Mouse (Mus musculus) neural tube, embryonic 12.5 days (tissue): Measurements from ENCODE around the gene Spata25. TPM values are rescaled to one million over a fixed set of nuclear protein-coding genes. Genes with fewer than 3 reads are reported as not detected.

ENCODE experiments used
- ATAC-seq: fragments of 200-750 bp; cut with Nextera tagmentation; 2 replicates; pipeline ENCODE4 v1.8.0; 2017; ENCODE audit warnings: low read depth, mild to moderate bottlenecking, moderate TSS enrichment, moderate library complexity; ENCODE audit not compliant: low FRiP score
- H3K27ac ChIP-seq: fragments of 300-500 bp; sonication (generic); 2 replicates; pipeline ENCODE4 v1.5.1; 2016
- H3K27me3 ChIP-seq: fragments of 300-500 bp; sonication (generic); replicated peaks from 2 replicates; pipeline ENCODE4 v1.6.1; 2016; ENCODE audit warnings: mild to moderate bottlenecking
- H3K36me3 ChIP-seq: fragments of 300-500 bp; sonication (generic); 2 replicates; pipeline ENCODE4 v1.6.1; 2016; ENCODE audit warnings: mild to moderate bottlenecking
- H3K4me1 ChIP-seq: fragments of 300-500 bp; sonication (generic); 2 replicates; pipeline ENCODE4 v1.6.1; 2016
- H3K4me2 ChIP-seq: fragments of 300-500 bp; sonication (generic); replicated peaks from 2 replicates; pipeline ENCODE4 v1.6.1; 2016; ENCODE audit warnings: mild to moderate bottlenecking
- H3K4me3 ChIP-seq: fragments of 300-500 bp; sonication (generic); 2 replicates; pipeline ENCODE4 v1.5.1; 2016
- H3K9ac ChIP-seq: fragments of 300-500 bp; sonication (generic); 2 replicates; pipeline ENCODE4 v1.6.1; 2016; ENCODE audit warnings: mild to moderate bottlenecking
- H3K9me3 ChIP-seq: fragments of 300-500 bp; sonication (generic); 2 replicates; pipeline ENCODE4 v1.6.1; 2016; ENCODE audit warnings: mild to moderate bottlenecking
- WGBS: fragments of 180-500 bp; shearing (Covaris S2); methylation state at CpG from one replicate; pipeline ENCODE4 v1.1.7; 2016; 5-methylcytosine and 5-hydroxymethylcytosine counted together
- polyA plus RNA-seq: library from polyadenylated mRNA; unstranded; fragments of >200 nt; fragmentation: Nextera tagmentation; extraction: Ambion mirVana; gene quantifications from 2 replicates; pipeline ENCODE4 v1.2.1, GENCODE M21; 2016

The Spata25 gene
- polyA plus RNA-seq, 1 experiment from 2014 or later = not detected

GRCm38 (mm10) chr2:164821060-164821459 lies 7.3 kb downstream of the Spata25 start:
- H3K9me3 ChIP-seq = no peaks in the 10 kb centered on the region
- no peaks in the 10 kb centered on the region for H3K27me3 ChIP-seq
- H3K36me3 ChIP-seq = peaks cover 34% of the 10 kb centered on the region
- H3K27ac ChIP-seq = no peak overlapping the region
- H3K4me3 ChIP-seq = no peak overlapping the region
- H3K9ac ChIP-seq = no peak overlapping the region
- peaks cover 5% of the 10 kb centered on the region; the same call in 1 of the 2 replicates for H3K4me1 ChIP-seq
- no peak for ATAC-seq
- WGBS = 87% methylated on average over 6 of the region's 6 CpGs
- H3K4me2 ChIP-seq = no peak overlapping the region

GRCm38 (mm10) chr2:164817703-164818102 lies 10.6 kb downstream of the Spata25 start:
- Histone ChIP-seq H3K4me1 (peaks cover 5% of the 10 kb centered on the region; the same call in 1 of the 2 replicates), H3K9ac (no peak overlapping the region), H3K27me3 (no peaks in the 10 kb centered on the region), H3K4me3 (no peak overlapping the region), H3K36me3 (peaks cover 20% of the 10 kb centered on the region), H3K27ac (no peak overlapping the region), H3K4me2 (no peak overlapping the region), H3K9me3 (no peaks in the 10 kb centered on the region)
- WGBS = 78% methylated on average over 5 of the region's 5 CpGs
- ATAC-seq = no peak

- no peak overlapping the region for H3K4me2 ChIP-seq
- H3K27ac ChIP-seq = no peak overlapping the region
- H3K4me1 ChIP-seq = peaks cover 1% of the 10 kb centered on the region; the same call in 1 of the 2 replicates
- peaks cover 20% of the 10 kb centered on the region for H3K36me3 ChIP-seq
- no peaks in the 10 kb centered on the region for H3K27me3 ChIP-seq
- WGBS = 85% methylated on average over 6 of the region's 6 CpGs
- no peaks in the 10 kb centered on the region for H3K9me3 ChIP-seq
- no peak for ATAC-seq
- H3K4me3 ChIP-seq = no peak overlapping the region
- no peak overlapping the region for H3K9ac ChIP-seq
Measured at GRCm38 (mm10) chr2:164817206-164817605, 11.1 kb downstream of the Spata25 start.

GRCm38 (mm10) chr2:164815821-164816220 lies 12.5 kb downstream of the Spata25 start:
- Histone ChIP-seq H3K4me3 (no peak overlapping the region), H3K4me1 (no peaks in the 10 kb centered on the region), H3K9me3 (no peaks in the 10 kb centered on the region), H3K27me3 (no peaks in the 10 kb centered on the region), H3K9ac (no peak overlapping the region), H3K27ac (no peak overlapping the region), H3K36me3 (peaks cover 11% of the 10 kb centered on the region), H3K4me2 (no peak overlapping the region)
- 90% methylated on average over 8 of the region's 8 CpGs for WGBS
- no peak for ATAC-seq

- H3K27ac ChIP-seq = no peak overlapping the region
- ATAC-seq = no peak
- no peaks in the 10 kb centered on the region for H3K9me3 ChIP-seq
- H3K4me2 ChIP-seq = no peak overlapping the region
- WGBS = 92% methylated on average over 5 of the region's 5 CpGs
- no peaks in the 10 kb centered on the region for H3K4me1 ChIP-seq
- no peak overlapping the region for H3K4me3 ChIP-seq
- peaks cover 6% of the 10 kb centered on the region for H3K36me3 ChIP-seq
- no peaks in the 10 kb centered on the region for H3K27me3 ChIP-seq
- H3K9ac ChIP-seq = no peak overlapping the region
Measured at GRCm38 (mm10) chr2:164815348-164815747, 13.0 kb downstream of the Spata25 start.

- H3K4me2 ChIP-seq = no peak overlapping the region
- H3K4me1 ChIP-seq = no peaks in the 10 kb centered on the region
- 55% methylated on average over 2 of the region's 2 CpGs for WGBS
- no peaks in the 10 kb centered on the region for H3K27me3 ChIP-seq
- H3K9ac ChIP-seq = no peak overlapping the region
- no peak overlapping the region for H3K4me3 ChIP-seq
- no peak overlapping the region for H3K27ac ChIP-seq
- H3K9me3 ChIP-seq = no peaks in the 10 kb centered on the region
- peaks cover 5% of the 10 kb centered on the region; the same call in 1 of the 2 replicates for H3K36me3 ChIP-seq
- ATAC-seq = no peak
Measured at GRCm38 (mm10) chr2:164813557-164813956, 14.8 kb downstream of the Spata25 start.

- no peak overlapping the region for H3K4me3 ChIP-seq
Measured at GRCm38 (mm10) chr2:164806614-164807013, 21.7 kb downstream of the Spata25 start.

GRCm38 (mm10) chr2:164805332-164805718 lies 23.0 kb downstream of the Spata25 start:
- 2% methylated on average over 21 of the region's 21 CpGs for WGBS
- H3K4me1 ChIP-seq = peaks cover 17% of the 10 kb centered on the region
- peak overlapping the region; percentile 69 for H3K9ac ChIP-seq
- 0 out of 2 replicates have a peak overlapping the region, but pooled peaks have one; percentile 47 for H3K27ac ChIP-seq
- H3K9me3 ChIP-seq = no peaks in the 10 kb centered on the region
- H3K27me3 ChIP-seq = no peaks in the 10 kb centered on the region
- peak; percentile 71 for ATAC-seq
- peaks cover 14% of the 10 kb centered on the region for H3K36me3 ChIP-seq
- H3K4me3 ChIP-seq = peak overlapping the region; percentile 59
- peak overlapping the region; percentile 77 for H3K4me2 ChIP-seq

More at GRCm38 (mm10) chr2:164806614-164807013, 21.7 kb downstream of the Spata25 start:
- Histone ChIP-seq H3K4me1 (peaks cover 17% of the 10 kb centered on the region), H3K9ac (no peak overlapping the region), H3K27ac (no peak overlapping the region), H3K27me3 (no peaks in the 10 kb centered on the region), H3K36me3 (peaks cover 8% of the 10 kb centered on the region; the same call in 1 of the 2 replicates), H3K4me2 (peak overlapping the region; percentile 77; the same call in 1 of the 2 replicates), H3K9me3 (no peaks in the 10 kb centered on the region)
- whole genome bisulfite sequencing = 82% methylated on average over 7 of the region's 7 CpGs
- no peak for ATAC-seq

- H3K4me2 ChIP-seq = peak within 1 kb of the TSS; percentile 81
- no peaks in the 10 kb centered on the region for H3K27me3 ChIP-seq
- H3K4me3 ChIP-seq = peak within 1 kb of the TSS; percentile 59
- H3K36me3 ChIP-seq = peaks cover 16% of the 10 kb centered on the region
- peaks cover 17% of the 10 kb centered on the region for H3K4me1 ChIP-seq
- no peaks in the 10 kb centered on the region for H3K9me3 ChIP-seq
- peak; percentile 96 for ATAC-seq
- H3K9ac ChIP-seq = peak within 1 kb of the TSS; percentile 71
- WGBS = under 1% methylated on average over 47 of the region's 47 CpGs
- H3K27ac ChIP-seq = peak within 1 kb of the TSS; percentile 47; the same call in 1 of the 2 replicates
Measured at GRCm38 (mm10) chr2:164804533-164805331, 23.6 kb downstream of the Spata25 start, which contains the start of the genes Acot8 and Zswim3. Gene Acot8, minus strand, starts transcription at chr2:164804882. Gene Zswim3, plus strand, starts transcription at chr2:164805098.

- Histone ChIP-seq H3K4me3 (peak overlapping the region; percentile 59), H3K4me1 (peaks cover 17% of the 10 kb centered on the region), H3K27ac (no peak overlapping the region), H3K27me3 (no peaks in the 10 kb centered on the region), H3K9ac (peak overlapping the region; percentile 71), H3K36me3 (peaks cover 19% of the 10 kb centered on the region), H3K4me2 (peak overlapping the region; percentile 81), H3K9me3 (no peaks in the 10 kb centered on the region)
- ATAC-seq = no peak
- WGBS = 46% methylated on average over 1 of the region's 1 CpGs
Measured at GRCm38 (mm10) chr2:164803921-164804313, 24.4 kb downstream of the Spata25 start.

- H3K27ac ChIP-seq = no peak overlapping the region
- no peaks in the 10 kb centered on the region for H3K27me3 ChIP-seq
- 94% methylated on average over 16 of the region's 16 CpGs for WGBS
- H3K4me2 ChIP-seq = peak overlapping the region; percentile 81
- peak overlapping the region; percentile 59; the same call in 1 of the 2 replicates for H3K4me3 ChIP-seq
- peaks cover 23% of the 10 kb centered on the region for H3K36me3 ChIP-seq
- peaks cover 17% of the 10 kb centered on the region for H3K4me1 ChIP-seq
- no peak for ATAC-seq
- peak overlapping the region; percentile 71 for H3K9ac ChIP-seq
- no peaks in the 10 kb centered on the region for H3K9me3 ChIP-seq
Measured at GRCm38 (mm10) chr2:164803201-164803920, 25.0 kb downstream of the Spata25 start.
